Mouse (Mus musculus) adrenal gland, postnatal 36 days (tissue): Measurements from ENCODE around the gene Klk1b4. TPM values are rescaled to one million over a fixed set of nuclear protein-coding genes. Genes with fewer than 3 reads are reported as not detected.
A peak's percentile ranks its signal among the peaks of the same experiment; 100 is the strongest.

Experiments used
- DNase-seq, 2 experiments: peaks; one replicate each; pipeline ENCODE4 v3.0.0; 2021; ENCODE audit warnings: mixed read lengths in 1 of 2
- total RNA-seq, 2 experiments: library from RNA; stranded (reverse); gene quantifications; 2 replicates each; pipeline ENCODE4 v1.2.3; 2021

The Klk1b4 gene
- total RNA-seq, 2 experiments from 2014 or later, result not detected

DNA sequence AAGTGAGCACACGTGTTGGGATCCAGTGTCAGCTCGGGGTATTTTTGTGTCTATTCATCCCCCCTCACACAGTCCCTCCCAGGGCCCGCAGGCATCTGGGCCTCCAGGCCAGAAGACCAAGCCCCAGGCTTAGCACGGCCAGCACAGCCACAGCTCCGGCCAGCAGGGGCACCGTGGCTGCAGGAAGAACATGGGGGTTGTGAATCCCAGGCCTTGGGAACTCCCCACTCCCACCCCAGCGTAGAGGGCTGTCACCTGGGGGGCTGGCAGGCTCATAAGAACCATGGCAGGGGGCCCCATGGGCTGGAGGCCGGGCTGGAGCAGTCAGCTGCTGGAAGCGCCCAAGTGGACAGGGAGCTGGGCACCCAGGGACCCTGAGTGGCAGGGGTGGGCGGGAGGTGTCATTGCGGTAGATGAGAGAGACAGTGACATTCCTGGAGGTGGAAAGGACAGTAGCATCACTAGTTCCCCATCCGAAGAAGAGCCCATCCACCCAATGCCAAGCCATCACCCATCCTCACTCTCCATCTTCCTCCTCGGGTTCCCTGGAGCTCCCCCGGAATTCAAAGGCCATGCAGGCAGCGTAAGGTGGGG lies 45.9 kb downstream of the Klk1b4 start:
- no peak for DNase-seq

DNA sequence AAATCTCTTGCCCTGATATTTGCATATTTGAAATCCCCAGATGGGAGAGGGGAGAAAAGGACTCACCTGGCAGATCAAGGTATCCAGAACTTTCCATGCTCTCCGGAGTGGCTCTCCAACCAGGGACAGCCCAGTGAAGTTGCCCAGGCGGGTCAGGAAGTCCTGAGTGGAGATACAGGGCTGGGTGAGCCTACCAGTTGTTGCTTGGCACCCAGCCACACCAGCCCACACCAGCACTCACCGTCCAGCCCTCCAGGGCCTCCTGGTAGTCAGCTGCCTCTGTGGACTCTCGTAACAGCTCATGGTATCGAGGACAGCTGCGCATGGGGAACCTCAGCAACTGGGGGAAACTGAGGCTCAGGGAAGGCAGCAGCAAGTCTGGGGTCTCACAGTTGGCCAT lies 47.7 kb downstream of the Klk1b4 start:
- DNase-seq, result no peak

DNA sequence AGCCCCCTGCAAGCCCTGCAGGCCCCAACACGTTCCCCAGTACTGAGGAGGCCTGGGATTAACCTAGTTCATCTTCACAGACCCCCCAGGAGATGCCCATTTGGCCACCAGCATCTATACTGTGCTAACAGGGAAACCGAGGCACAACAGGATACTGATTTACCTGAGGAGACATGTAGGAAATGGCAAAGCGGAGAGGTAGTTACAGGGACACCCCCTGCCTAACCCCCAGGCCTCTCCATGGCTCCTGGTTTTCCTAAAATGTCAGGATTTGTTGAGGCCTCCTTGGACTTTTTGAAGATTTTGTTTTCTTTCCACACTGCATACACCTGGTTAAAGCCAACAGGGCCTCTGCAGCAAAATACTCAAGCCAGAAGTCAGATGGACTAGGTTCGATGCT lies 50.0 kb downstream of the Klk1b4 start, which contains the start of gene Acp4:
TSS of gene Acp4 (minus strand) at position 101 of the 400 bp plus-strand sequence.
- DNase-seq, result no peak

DNA sequence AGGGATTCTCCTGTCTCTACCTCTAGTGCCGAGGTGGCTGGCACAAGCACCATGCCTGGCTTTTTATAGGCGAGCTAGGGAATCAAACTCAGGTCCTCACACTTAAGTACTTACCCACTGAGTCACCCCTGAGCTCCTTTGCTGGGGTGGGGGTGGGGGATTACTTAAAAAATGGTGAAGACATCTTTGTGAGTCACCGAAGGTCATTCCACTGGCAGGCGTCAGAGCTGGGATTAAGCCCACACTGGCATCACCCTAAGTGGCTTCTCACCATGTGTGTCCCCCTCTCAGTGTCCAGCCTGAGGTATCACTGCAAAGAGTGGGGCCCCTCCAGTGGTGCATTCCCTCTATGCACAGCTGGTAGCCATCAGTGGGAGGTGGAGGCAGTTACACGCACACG lies 53.2 kb downstream of the Klk1b4 start:
- DNase-seq, result peak in 1 of 2 experiments; percentile 34

DNA sequence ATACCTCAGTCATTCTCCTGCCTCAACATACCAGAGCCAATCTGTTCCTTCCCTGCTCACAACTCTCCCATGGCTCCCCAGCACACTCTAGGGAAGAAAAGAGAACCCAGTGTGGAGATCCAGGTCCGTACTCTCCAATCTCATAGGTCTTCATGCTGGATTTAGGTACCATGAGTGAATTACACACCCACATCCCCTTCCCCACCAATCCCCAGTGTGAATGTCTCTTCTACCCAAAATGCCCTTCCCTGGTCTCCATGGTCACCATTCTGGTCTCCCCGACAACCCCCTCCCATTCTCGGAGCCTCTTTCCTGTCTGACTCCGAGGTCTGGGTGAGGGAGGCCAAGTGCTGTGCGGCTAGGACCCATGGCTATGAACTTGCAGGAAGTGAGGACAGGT lies 53.9 kb downstream of the Klk1b4 start, which contains the start of gene Gm15517:
TSS of gene Gm15517 (plus strand) at position 301 of the 400 bp plus-strand sequence.
- DNase-seq, result no peak

Other genes with a start within 250 kb of the Klk1b4 start
- not detected for gene Klk1b1, start 240.7 kb upstream of the Klk1b4 start, total RNA-seq
- gene Klk1b9, start 231.4 kb upstream of the Klk1b4 start, total RNA-seq, result not detected
- gene Klk1b11, start 211.6 kb upstream of the Klk1b4 start, total RNA-seq, result not detected
- not detected for gene Klk1b26, start 195.3 kb upstream of the Klk1b4 start, total RNA-seq
- not detected for gene Klk1b27, start 155.1 kb upstream of the Klk1b4 start, total RNA-seq
- not detected for gene Klk1b21, start 105.1 kb upstream of the Klk1b4 start, total RNA-seq
- not detected for gene Klk1b22, start 94.8 kb upstream of the Klk1b4 start, total RNA-seq
- gene Klk1b16, start 70.7 kb upstream of the Klk1b4 start, total RNA-seq, result not detected
- not detected for gene Klk1b24, start 19.2 kb upstream of the Klk1b4 start, total RNA-seq
- not detected for gene Klk1b3, start 9.2 kb upstream of the Klk1b4 start, total RNA-seq
- gene Klk1b5, start 8.5 kb downstream of the Klk1b4 start, total RNA-seq, result not detected
- not detected for gene Klk1, start 17.9 kb downstream of the Klk1b4 start, total RNA-seq
- not detected for gene Gm36864, start 28.7 kb downstream of the Klk1b4 start, total RNA-seq
- gene 1700028J19Rik, start 39.3 kb downstream of the Klk1b4 start, total RNA-seq, result under 1 TPM; 0.43 to 0.63 TPM
- gene 2410002F23Rik, start 39.3 kb downstream of the Klk1b4 start, total RNA-seq, result 100 to 1,000 TPM in 1 of 2 experiments, 10 to 100 TPM in 1; 99.6 to 120 TPM
- not detected for gene Acp4, start 49.9 kb downstream of the Klk1b4 start, total RNA-seq
- gene Gm15517, start 54.0 kb downstream of the Klk1b4 start, total RNA-seq, result not detected
- gene Clec11a, start 99.5 kb downstream of the Klk1b4 start, total RNA-seq, result 1 to 10 TPM; 4.1 TPM
- gene Shank1, start 102.8 kb downstream of the Klk1b4 start, total RNA-seq, result 1 to 10 TPM; 5.2 to 6.7 TPM
- gene Syt3, start 176.7 kb downstream of the Klk1b4 start, total RNA-seq, result 1 to 10 TPM; 3.0 to 4.7 TPM
- gene 1700008O03Rik, start 178.4 kb downstream of the Klk1b4 start, total RNA-seq, result under 1 TPM; 0.63 to 0.99 TPM
- 1 to 10 TPM; 3.9 to 4.9 TPM for gene Lrrc4b, start 221.6 kb downstream of the Klk1b4 start, total RNA-seq